Mouse (Mus musculus): ENCODE data around the gene Myo1d.

DNA sequence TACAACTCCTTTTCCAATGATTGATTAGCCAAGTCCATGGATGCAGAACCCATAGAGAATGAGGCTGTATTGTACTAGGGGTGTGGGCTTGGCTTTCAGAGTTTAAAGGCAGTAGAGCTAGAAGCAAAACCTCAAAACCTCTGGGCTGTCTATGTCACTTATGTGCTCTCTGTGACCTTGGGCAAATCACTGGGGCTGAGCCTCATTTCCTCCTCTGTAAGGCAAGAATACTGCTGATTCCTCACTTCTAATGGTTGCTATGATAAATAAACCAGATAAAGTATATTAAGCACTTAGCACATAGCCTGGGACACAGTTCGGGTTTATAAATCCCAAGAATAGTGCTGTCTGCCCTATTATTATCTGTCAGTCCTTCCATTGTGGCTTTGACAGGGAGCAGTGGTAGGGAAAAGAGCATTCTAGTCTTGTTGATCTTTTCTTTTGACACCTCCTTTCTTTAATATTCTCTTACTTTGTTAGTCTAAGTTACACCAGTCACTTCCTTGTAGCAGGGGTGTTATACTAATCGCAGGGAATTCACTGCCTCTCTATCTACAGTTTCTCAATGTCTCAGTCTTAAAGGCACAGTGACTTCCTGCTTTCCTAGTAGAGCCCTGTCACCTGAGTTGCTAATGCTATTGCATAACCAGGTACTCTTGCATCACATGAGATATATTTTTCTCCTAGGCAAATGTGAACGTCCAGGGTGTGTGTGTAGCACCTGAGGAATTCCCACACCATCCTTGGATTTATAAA is 12.0 kb upstream of the Myo1d start:
- TF ChIP-seq CTCF (IDR thresholded peaks at IDR 0.05; ENCODE audit: insufficient read depth, low read length) (no peak), POLR2A (IDR thresholded peaks at IDR 0.05; ENCODE audit: borderline replicate concordance, extremely low read depth, low read depth, low read length) (no peak)
